Mouse (Mus musculus) megakaryocyte-erythroid progenitor cell, adult 5-6 weeks (primary cell): ENCODE measurements around the gene Nptn. TPM values are rescaled to one million over a fixed set of nuclear protein-coding genes. Genes with fewer than 3 reads are reported as not detected.
"Not testable (repeated sequence)": the region's sequence is repeated elsewhere in the genome, so short reads cannot be mapped to it uniquely, and the experiment has no call there.

Experiments
- ATAC-seq: replicated peaks from 2 replicates; pipeline ENCODE4 v1.8.0; 2016; ENCODE audit warnings: mild to moderate bottlenecking, inconsistent platforms; ENCODE audit not compliant: severe bottlenecking, poor library complexity, low FRiP score, low TSS enrichment
- total RNA-seq, 2 experiments: library from RNA; stranded (forward) in 1 of 2; stranded (reverse) in 1 of 2; fragments of 200-1000, 215-1000 nt in 1 of 2; fragments of >200 nt in 1 of 2; fragmentation: Nextera tagmentation in 1 of 2; gene quantifications; 2 replicates each; pipeline ENCODE4 v1.2.3; 2014 to 2017

The Nptn gene
- total RNA-seq, 2 experiments from 2014 or later = 73.2 to 165 TPM

GRCm38 (mm10) chr9:58557457-58558455 is 24.3 kb upstream of the Nptn start:
- no peak for ATAC-seq

- ATAC-seq = no peak
Measured at GRCm38 (mm10) chr9:58560211-58560610, 21.8 kb upstream of the Nptn start.

GRCm38 (mm10) chr9:58565945-58566344 is 16.1 kb upstream of the Nptn start:
- not testable (repeated sequence) for ATAC-seq

GRCm38 (mm10) chr9:58567682-58568081 is 14.4 kb upstream of the Nptn start:
- ATAC-seq = 0 out of 2 replicates have a peak, but pooled peaks have one; percentile 52

GRCm38 (mm10) chr9:58571001-58571400 is 11.0 kb upstream of the Nptn start:
- no peak for ATAC-seq

- peak; percentile 48 for ATAC-seq
Measured at GRCm38 (mm10) chr9:58578669-58579068, 3.4 kb upstream of the Nptn start.

GRCm38 (mm10) chr9:58580453-58581195 is 1.4 kb upstream of the Nptn start:
- not testable (repeated sequence) for ATAC-seq

- 0 out of 2 replicates have a peak, but pooled peaks have one; percentile 1 for ATAC-seq
Measured at GRCm38 (mm10) chr9:58581283-58581930, 633 bp upstream of the Nptn start.

- peak; percentile 19 for ATAC-seq
Measured at GRCm38 (mm10) chr9:58582581-58583266, 684 bp downstream of the Nptn start.

- ATAC-seq = no peak
Measured at GRCm38 (mm10) chr9:58583267-58583641, 1.2 kb downstream of the Nptn start.

GRCm38 (mm10) chr9:58584323-58584722 is 2.3 kb downstream of the Nptn start:
- ATAC-seq = no peak

GRCm38 (mm10) chr9:58588657-58589056 is 6.6 kb downstream of the Nptn start:
- no peak for ATAC-seq

GRCm38 (mm10) chr9:58595313-58595712 is 13.3 kb downstream of the Nptn start:
- ATAC-seq = no peak

- no peak for ATAC-seq
Measured at GRCm38 (mm10) chr9:58613790-58614189, 31.8 kb downstream of the Nptn start.

- ATAC-seq = no peak
Measured at GRCm38 (mm10) chr9:58615064-58615938, 33.3 kb downstream of the Nptn start.

GRCm38 (mm10) chr9:58623009-58623408 is 41.0 kb downstream of the Nptn start:
- ATAC-seq = no peak

- no peak for ATAC-seq
Measured at GRCm38 (mm10) chr9:58627197-58627596, 45.2 kb downstream of the Nptn start.

GRCm38 (mm10) chr9:58630441-58630840 is 48.4 kb downstream of the Nptn start:
- ATAC-seq = no peak
